Mouse (Mus musculus) stomach, embryonic 14.5 days (tissue): ENCODE data around the gene Apmap. TPM values are rescaled to one million over a fixed set of nuclear protein-coding genes. Genes with fewer than 3 reads are reported as not detected.

Experiments
- ATAC-seq: fragments of 200-750 bp; cut with Nextera tagmentation; 2 replicates; pipeline ENCODE4 v1.8.0; 2017; ENCODE audit warnings: low read depth, moderate TSS enrichment; ENCODE audit not compliant: insufficient number of reproducible peaks, insufficient read depth, low FRiP score
- H3K27ac ChIP-seq: fragments of 300-500 bp; sonication (generic); 2 replicates; pipeline ENCODE4 v1.5.1; 2014; ENCODE audit warnings: mild to moderate bottlenecking, low read length, moderate library complexity, mixed read lengths
- H3K27me3 ChIP-seq: fragments of 300-500 bp; sonication (generic); 2 replicates; pipeline ENCODE4 v1.6.1; 2014; ENCODE audit warnings: low read length, control low read depth, mixed read lengths; ENCODE audit not compliant: control insufficient read depth, insufficient read depth
- H3K36me3 ChIP-seq: fragments of 300-500 bp; sonication (generic); 2 replicates; pipeline ENCODE4 v1.6.1; 2014; ENCODE audit warnings: mild to moderate bottlenecking, control low read depth, low read length, moderate library complexity, mixed read lengths; ENCODE audit not compliant: control insufficient read depth, insufficient read depth
- H3K4me1 ChIP-seq: fragments of 300-500 bp; sonication (generic); 2 replicates; pipeline ENCODE4 v1.6.1; 2014; ENCODE audit warnings: low read length, control low read depth, mixed read lengths; ENCODE audit not compliant: control insufficient read depth, insufficient read depth
- H3K4me2 ChIP-seq: fragments of 300-500 bp; sonication (generic); replicated peaks from 2 replicates; pipeline ENCODE4 v1.6.1; 2014; ENCODE audit warnings: low read depth, low read length, control low read depth
- H3K4me3 ChIP-seq: fragments of 300-500 bp; sonication (generic); 2 replicates; pipeline ENCODE4 v1.5.1; 2014; ENCODE audit warnings: low read depth, low read length, control low read depth
- H3K9ac ChIP-seq: fragments of 300-500 bp; sonication (generic); replicated peaks from 2 replicates; pipeline ENCODE4 v1.6.1; 2014; ENCODE audit warnings: low read depth, mild to moderate bottlenecking, control low read depth, low read length, moderate library complexity, mixed read lengths
- H3K9me3 ChIP-seq: fragments of 300-500 bp; sonication (generic); 2 replicates; pipeline ENCODE4 v1.6.1; 2016; ENCODE audit warnings: low read depth, low read length, control low read depth; ENCODE audit not compliant: control insufficient read depth
- WGBS: fragments of 180-500 bp; shearing (Covaris S2); extraction: QIAGEN DNeasy Blood & Tissue Kit; methylation state at CpG from one replicate; pipeline ENCODE4 v1.1.7; 2014; 5-methylcytosine and 5-hydroxymethylcytosine counted together
- polyA plus RNA-seq: library from polyadenylated mRNA; unstranded; fragments of >200 nt; fragmentation: Nextera tagmentation; extraction: Ambion mirVana; gene quantifications from 2 replicates; pipeline ENCODE4 v1.2.1, GENCODE M21; 2014

Gene Apmap
- polyA plus RNA-seq, 1 experiment from 2014 or later, result 37.5 TPM

DNA sequence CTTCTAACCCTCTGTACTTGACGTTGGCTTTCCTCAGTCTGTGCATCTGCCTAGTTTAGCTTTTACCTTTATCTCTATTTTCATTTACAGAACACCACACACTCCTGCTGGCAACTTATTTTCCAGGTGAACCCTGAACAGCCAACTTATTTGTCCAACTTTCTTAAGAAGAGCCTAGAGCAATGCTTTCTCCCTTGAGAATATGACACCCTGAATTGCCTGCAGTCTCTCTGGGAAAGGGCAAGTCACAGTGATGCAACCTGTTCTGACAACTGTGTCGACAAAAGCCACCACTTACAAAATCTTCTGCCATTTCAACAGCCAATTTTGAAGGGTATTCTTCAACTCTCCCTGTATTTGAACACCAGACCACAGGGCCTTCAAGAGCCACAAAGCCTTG, 3.6 kb downstream of the Apmap start:
- 78% methylated on average over 2 of the region's 2 CpGs for WGBS
- Histone ChIP-seq H3K27me3 (no peaks in the 10 kb centered on the region), H3K9ac (no peak overlapping the region), H3K4me3 (no peak overlapping the region), H3K4me1 (peaks cover 5% of the 10 kb centered on the region; the same call in 1 of the 2 replicates), H3K9me3 (no peaks in the 10 kb centered on the region), H3K4me2 (no peak overlapping the region), H3K27ac (no peak overlapping the region), H3K36me3 (no peaks in the 10 kb centered on the region)
- no peak for ATAC-seq

DNA sequence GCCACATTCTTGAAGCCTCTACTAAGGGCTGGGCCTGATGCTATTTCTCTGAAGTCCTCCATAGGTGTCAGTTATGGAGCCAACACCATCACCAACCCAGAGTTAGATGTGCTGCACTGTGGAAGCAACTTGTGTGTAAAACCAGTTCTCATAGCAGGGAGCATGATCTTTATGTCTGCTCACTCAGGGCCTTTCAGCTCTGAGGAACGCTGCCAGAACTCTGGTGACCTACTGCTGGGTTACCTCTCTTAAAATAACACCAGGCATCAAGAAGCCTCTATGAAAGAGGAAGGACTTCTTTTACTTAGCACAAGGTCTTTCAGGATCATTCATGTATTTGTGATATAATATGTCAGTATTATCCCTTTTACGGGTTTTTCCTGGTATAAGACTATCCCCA, 6.2 kb downstream of the Apmap start:
- Histone ChIP-seq H3K4me1 (peaks cover 2% of the 10 kb centered on the region; the same call in 1 of the 2 replicates), H3K27me3 (no peaks in the 10 kb centered on the region), H3K27ac (no peak overlapping the region), H3K36me3 (no peaks in the 10 kb centered on the region), H3K4me3 (no peak overlapping the region), H3K9me3 (no peaks in the 10 kb centered on the region), H3K9ac (no peak overlapping the region), H3K4me2 (no peak overlapping the region)
- WGBS, result 95% methylated on average over 2 of the region's 2 CpGs
- no peak for ATAC-seq

DNA sequence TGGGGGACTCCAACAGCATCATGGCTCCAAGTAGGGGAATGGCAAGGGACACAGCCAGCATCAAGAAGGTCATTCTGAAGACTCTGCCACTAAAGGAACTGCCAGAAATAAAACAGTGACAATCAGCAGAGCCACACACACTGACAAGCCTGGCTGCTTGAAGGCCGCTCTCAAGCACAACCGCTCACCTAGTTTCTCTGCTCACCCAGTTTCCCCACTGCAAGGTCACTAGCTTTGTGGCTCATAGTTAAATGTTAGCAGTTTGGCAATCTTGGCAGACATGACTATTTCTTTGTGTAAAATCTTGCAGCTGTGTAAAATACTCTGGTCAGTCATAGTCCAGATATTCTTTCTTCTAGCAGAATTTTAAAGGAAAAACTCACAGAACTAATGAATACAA, 8.1 kb downstream of the Apmap start:
- ATAC-seq, result no peak
- 95% methylated on average over 2 of the region's 2 CpGs for WGBS
- no peak overlapping the region for H3K4me2 ChIP-seq
- H3K9me3 ChIP-seq, result no peaks in the 10 kb centered on the region
- no peaks in the 10 kb centered on the region for H3K36me3 ChIP-seq
- no peaks in the 10 kb centered on the region for H3K4me1 ChIP-seq
- H3K9ac ChIP-seq, result no peak overlapping the region
- no peak overlapping the region for H3K27ac ChIP-seq
- H3K4me3 ChIP-seq, result no peak overlapping the region
- no peaks in the 10 kb centered on the region for H3K27me3 ChIP-seq

DNA sequence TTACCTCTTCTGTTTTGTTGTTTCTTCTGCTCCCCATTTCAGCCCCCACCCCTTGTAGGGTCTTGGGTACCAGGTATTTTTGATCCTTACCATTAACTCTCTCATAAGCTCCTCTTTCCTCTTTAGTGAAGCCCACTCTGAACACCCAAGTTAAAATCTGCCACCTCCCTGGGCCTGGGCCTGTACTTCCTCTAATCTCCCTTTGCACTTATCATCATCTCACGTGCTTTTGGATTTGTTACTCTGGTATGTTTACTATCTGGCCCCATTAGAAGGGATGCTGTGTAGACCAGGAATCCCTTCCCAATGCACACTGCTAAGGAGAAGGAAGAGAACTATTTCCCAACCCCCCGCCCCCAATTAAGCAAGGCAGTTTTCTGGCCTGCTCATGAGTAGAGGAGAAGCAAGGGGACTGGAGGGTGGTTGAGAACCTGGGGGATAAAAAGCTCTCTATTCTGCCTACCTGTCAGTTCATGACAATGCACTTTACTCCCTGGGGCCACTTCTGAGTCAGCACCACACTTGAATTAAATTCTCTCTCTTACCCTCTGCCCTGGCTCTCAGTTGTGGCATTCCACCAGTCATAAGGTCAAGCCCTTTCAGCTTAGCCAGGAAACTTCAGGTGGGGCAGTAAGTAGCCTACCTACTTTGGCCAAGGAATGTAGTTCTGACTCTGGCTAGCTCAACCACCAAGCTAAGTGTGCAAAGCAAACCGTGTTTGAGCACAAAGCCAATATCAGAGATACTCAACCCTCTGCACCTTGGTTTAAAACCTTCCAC, 12.8 kb downstream of the Apmap start:
- no peaks in the 10 kb centered on the region for H3K27me3 ChIP-seq
- no peaks in the 10 kb centered on the region for H3K9me3 ChIP-seq
- H3K36me3 ChIP-seq, result no peaks in the 10 kb centered on the region
- H3K27ac ChIP-seq, result no peak overlapping the region
- no peak for ATAC-seq
- no peaks in the 10 kb centered on the region for H3K4me1 ChIP-seq
- H3K4me2 ChIP-seq, result no peak overlapping the region
- H3K4me3 ChIP-seq, result no peak overlapping the region
- H3K9ac ChIP-seq, result no peak overlapping the region
- WGBS, result 85% methylated on average over 3 of the region's 3 CpGs

DNA sequence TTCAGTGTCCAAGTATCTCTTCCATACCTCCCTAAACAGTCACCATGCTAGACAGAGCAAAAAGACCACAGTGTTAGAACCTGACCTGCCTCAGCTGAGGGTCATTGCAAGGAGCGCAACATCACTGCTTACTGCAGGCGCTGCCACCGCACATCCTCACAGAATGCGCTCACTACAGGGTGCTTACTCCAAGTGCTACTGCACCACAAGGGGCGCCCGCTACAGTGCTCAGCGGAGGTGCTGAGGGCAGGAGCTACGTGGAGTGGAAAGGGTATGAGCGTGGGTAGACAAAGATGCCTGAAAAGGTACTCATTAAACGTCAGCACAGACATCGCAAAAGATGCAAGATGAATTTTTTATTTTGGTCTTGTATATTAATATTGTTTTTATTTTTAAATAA, 19.3 kb downstream of the Apmap start:
- Histone ChIP-seq H3K27me3 (no peaks in the 10 kb centered on the region), H3K4me1 (no peaks in the 10 kb centered on the region), H3K9me3 (no peaks in the 10 kb centered on the region), H3K9ac (no peak overlapping the region), H3K27ac (no peak overlapping the region), H3K36me3 (peaks cover 22% of the 10 kb centered on the region), H3K4me3 (no peak overlapping the region), H3K4me2 (no peak overlapping the region)
- WGBS, result 82% methylated on average over 11 of the region's 11 CpGs
- no peak for ATAC-seq

DNA sequence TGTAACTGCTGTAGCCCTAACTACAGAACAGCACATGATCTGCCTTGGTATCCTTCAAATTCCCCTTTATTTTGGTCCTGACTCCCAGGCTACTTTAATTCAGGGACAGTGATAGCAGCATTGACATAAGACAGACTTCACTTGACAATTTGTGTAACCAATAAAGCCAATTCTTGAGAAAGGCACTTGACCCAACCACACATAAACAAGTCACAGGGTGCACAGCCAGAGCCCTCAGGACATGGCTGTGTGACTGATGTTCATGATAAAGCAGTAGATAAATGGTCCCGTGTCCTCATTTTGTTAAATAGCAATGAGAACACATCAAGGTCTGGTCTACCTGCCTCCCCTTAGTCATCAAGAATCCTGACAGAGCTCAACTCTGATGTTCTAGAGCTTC, 28.7 kb downstream of the Apmap start:
- Histone ChIP-seq H3K36me3 (no peaks in the 10 kb centered on the region), H3K4me2 (no peak overlapping the region), H3K27ac (no peak overlapping the region), H3K27me3 (no peaks in the 10 kb centered on the region), H3K9ac (no peak overlapping the region), H3K9me3 (no peaks in the 10 kb centered on the region), H3K4me3 (no peak overlapping the region), H3K4me1 (no peaks in the 10 kb centered on the region)
- ATAC-seq, result no peak
- WGBS, result 57% methylated on average over 1 of the region's 1 CpGs

DNA sequence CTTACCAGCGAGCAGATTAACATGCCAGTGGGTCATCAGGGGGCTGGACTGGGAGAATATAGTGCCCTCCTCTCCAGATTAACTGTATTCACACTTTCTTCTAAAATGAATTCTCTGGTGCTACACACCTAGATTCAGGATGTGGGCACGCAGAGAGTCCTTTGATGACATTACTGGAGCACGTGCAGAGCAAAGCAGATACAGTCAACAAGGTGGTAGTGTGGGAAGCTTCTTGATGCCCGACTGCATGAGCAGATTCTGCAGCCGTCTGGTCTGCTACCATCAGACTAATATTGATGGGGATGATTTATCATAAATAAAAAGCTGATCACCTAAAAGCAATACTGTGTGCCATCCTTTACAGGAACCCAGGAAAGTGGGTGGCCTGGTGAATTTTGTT, 29.8 kb downstream of the Apmap start:
- no peaks in the 10 kb centered on the region for H3K4me1 ChIP-seq
- no peak for ATAC-seq
- 79% methylated on average over 5 of the region's 5 CpGs for WGBS

DNA sequence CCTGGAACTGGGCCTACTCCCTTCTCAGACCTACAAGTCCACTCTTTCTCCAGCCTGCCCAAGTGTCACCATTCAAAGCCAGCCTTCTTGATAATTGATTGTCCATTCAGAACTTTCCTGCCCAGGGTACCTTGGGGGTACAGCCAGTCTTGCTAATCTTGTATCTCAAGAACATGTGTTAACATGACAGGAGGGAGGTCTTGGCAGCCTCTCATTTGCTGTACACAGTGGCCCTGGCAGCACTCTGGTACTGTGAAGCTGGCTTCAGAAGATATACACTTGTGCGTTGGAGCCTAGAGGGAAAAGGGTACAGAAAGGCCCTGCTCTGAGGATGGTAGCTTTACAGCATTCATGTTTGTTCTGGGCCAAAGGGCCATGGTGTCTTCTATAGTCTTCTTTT, 32.1 kb downstream of the Apmap start:
- no peaks in the 10 kb centered on the region for H3K9me3 ChIP-seq
- H3K27ac ChIP-seq, result no peak overlapping the region
- H3K4me1 ChIP-seq, result no peaks in the 10 kb centered on the region
- no peaks in the 10 kb centered on the region for H3K27me3 ChIP-seq
- H3K4me3 ChIP-seq, result no peak overlapping the region
- no peak for ATAC-seq
- 96% methylated on average over 1 of the region's 1 CpGs for WGBS
- H3K9ac ChIP-seq, result no peak overlapping the region
- no peak overlapping the region for H3K4me2 ChIP-seq
- H3K36me3 ChIP-seq, result no peaks in the 10 kb centered on the region

More for the DNA sequence above, 29.8 kb downstream of the Apmap start:
- no peak overlapping the region for H3K4me2 ChIP-seq
- H3K36me3 ChIP-seq, result no peaks in the 10 kb centered on the region
- H3K9ac ChIP-seq, result no peak overlapping the region
- no peaks in the 10 kb centered on the region for H3K27me3 ChIP-seq
- H3K27ac ChIP-seq, result no peak overlapping the region
- H3K4me3 ChIP-seq, result no peak overlapping the region
- H3K9me3 ChIP-seq, result no peaks in the 10 kb centered on the region

DNA sequence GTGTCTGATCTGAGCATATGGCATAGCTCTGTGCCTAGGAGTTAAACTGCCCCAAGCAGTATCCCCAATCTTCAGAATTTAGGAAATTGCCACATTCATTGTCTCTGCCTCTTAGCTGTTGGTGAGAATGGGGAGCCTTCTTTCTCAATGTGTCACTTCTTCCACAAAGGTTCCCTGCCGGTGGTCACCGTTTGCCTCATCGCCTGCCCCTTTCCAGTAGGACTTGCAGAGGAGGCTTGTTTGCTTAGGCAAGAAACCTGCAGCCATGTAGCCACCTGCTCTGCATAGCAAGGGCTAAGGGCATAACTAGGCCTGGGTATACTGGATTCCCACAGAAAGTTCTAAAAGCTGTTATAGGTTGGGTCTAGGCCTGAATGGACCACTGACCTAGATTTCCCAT, 35.9 kb downstream of the Apmap start:
- H3K27ac ChIP-seq, result no peak overlapping the region
- H3K4me2 ChIP-seq, result no peak overlapping the region
- no peaks in the 10 kb centered on the region for H3K36me3 ChIP-seq
- H3K4me3 ChIP-seq, result no peak overlapping the region
- no peaks in the 10 kb centered on the region for H3K4me1 ChIP-seq
- H3K27me3 ChIP-seq, result no peaks in the 10 kb centered on the region
- H3K9me3 ChIP-seq, result no peaks in the 10 kb centered on the region
- WGBS, result 81% methylated on average over 3 of the region's 3 CpGs
- no peak overlapping the region for H3K9ac ChIP-seq
- ATAC-seq, result no peak
